Mouse (Mus musculus): ENCODE data around the gene Vps26a. TPM values are rescaled to one million over a fixed set of nuclear protein-coding genes. Genes with fewer than 3 reads are reported as not detected.
"Not testable (repeated sequence)": the region's sequence is repeated elsewhere in the genome, so short reads cannot be mapped to it uniquely, and the experiment has no call there.

The Vps26a gene
- total and polyA plus RNA-seq, 2 experiments from 2014 or later: 21.6 to 45.7 TPM

DNA sequence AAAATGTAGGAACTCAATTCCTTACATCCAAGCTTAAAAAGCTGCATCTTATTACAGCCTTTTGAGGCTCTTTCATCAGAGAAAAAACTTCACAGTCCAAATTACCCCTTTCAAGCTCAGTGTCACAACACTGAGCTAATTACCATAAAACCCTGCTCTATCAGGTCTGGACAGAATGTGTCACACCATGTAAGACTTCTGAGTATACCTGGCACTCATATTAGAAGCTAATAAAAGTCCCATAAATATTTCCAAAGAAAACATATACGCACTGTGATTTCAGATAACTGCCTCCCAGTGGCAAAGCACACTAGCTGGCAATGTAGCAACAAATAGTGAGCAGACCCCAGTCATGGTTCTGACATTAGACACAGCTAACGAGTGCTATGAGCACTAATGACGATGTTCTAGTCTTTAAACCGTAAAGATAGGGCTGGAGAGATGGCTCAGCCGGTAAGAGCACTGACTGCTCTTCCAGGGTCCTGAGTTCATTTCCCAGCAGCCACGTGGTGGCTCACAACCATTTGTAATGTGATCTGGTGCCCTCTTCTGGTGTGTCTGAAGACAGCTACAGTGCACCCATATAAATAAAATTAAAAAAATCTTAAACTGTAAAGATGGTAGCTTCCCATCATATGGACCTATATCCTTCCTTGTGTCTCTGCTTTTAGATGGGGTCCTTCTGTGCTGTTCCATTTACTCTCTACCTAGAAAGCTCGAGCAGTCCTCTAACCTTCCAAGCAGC is 5.3 kb downstream of the Vps26a start:
- no peak for TF ChIP-seq CTCF (IDR thresholded peaks at IDR 0.05; ENCODE audit: low read depth)
- Histone ChIP-seq H3K9me3 (ENCODE audit: low read length) (no peaks in the 10 kb centered on the region), H3K9ac (replicated peaks; ENCODE audit: low read length) (no peak overlapping the region), H3K36me3 (ENCODE audit: insufficient read depth, low read length) (peaks cover 5% of the 10 kb centered on the region), H3K4me1 (ENCODE audit: insufficient read depth, low read length) (0 out of 2 replicates have a peak, but pooled peaks cover 5% of the 10 kb centered on the region), H3K4me2 (ENCODE audit: low read depth, low read length) (no peak overlapping the region), H3K4me3 (ENCODE audit: low read length) (no peak overlapping the region), H3K27me3 (ENCODE audit: insufficient read depth, low read length) (no peaks in the 10 kb centered on the region), H3K27ac (no peak overlapping the region)
- WGBS: 71% methylated on average over 7 of the region's 7 CpGs
- ATAC-seq (no peak), DNase-seq (ENCODE audit: low spot score) (no peak)

GRCm38 (mm10) chr10:62476980-62477379 is 9.6 kb downstream of the Vps26a start:
- no peak for TF ChIP-seq CTCF (IDR thresholded peaks at IDR 0.05; ENCODE audit: low read depth)
- Histone ChIP-seq H3K4me3 (ENCODE audit: low read length) (no peak overlapping the region), H3K27ac (no peak overlapping the region), H3K4me2 (ENCODE audit: low read depth, low read length) (no peak overlapping the region), H3K27me3 (ENCODE audit: insufficient read depth, low read length) (no peaks in the 10 kb centered on the region), H3K9me3 (ENCODE audit: low read length) (no peaks in the 10 kb centered on the region), H3K9ac (replicated peaks; ENCODE audit: low read length) (no peak overlapping the region), H3K4me1 (ENCODE audit: insufficient read depth, low read length) (no peaks in the 10 kb centered on the region), H3K36me3 (ENCODE audit: insufficient read depth, low read length) (peaks cover 5% of the 10 kb centered on the region)
- WGBS: 66% methylated on average over 2 of the region's 2 CpGs
- DNase-seq (ENCODE audit: low spot score): no peak
- no peak for ATAC-seq

DNA sequence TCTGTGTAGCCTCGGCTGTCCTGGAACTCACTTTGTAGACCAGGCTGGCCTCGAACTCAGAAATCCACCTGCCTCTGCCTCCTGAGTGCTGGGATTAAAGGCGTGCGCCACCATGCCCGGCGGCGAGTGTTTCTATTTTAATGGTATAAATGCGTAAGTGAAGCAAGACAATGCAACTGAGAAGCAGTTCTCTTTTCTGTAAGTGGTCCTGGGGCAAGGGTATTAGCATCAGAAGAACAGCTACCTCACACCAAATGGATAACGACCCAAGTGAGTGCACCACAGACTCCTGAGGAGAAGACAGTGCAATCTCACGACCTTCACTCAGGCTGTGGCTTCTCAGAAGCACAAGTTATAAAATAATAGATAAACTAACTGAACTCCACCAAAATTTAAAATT is 11.7 kb downstream of the Vps26a start:
- DNase-seq (ENCODE audit: low spot score) (no peak), ATAC-seq (no peak)
- H3K4me3 ChIP-seq (ENCODE audit: low read length): no peak overlapping the region
- no peak overlapping the region for H3K9ac ChIP-seq (replicated peaks; ENCODE audit: low read length)
- no peaks in the 10 kb centered on the region for H3K4me1 ChIP-seq (ENCODE audit: insufficient read depth, low read length)
- H3K27ac ChIP-seq: no peak overlapping the region
- no peak overlapping the region for H3K4me2 ChIP-seq (ENCODE audit: low read depth, low read length)
- H3K36me3 ChIP-seq (ENCODE audit: insufficient read depth, low read length): peaks cover 5% of the 10 kb centered on the region
- no peak for TF ChIP-seq CTCF (IDR thresholded peaks at IDR 0.05; ENCODE audit: low read depth)
- H3K9me3 ChIP-seq (ENCODE audit: low read length): no peaks in the 10 kb centered on the region
- 93% methylated on average over 10 of the region's 10 CpGs for WGBS
- no peaks in the 10 kb centered on the region for H3K27me3 ChIP-seq (ENCODE audit: insufficient read depth, low read length)

DNA sequence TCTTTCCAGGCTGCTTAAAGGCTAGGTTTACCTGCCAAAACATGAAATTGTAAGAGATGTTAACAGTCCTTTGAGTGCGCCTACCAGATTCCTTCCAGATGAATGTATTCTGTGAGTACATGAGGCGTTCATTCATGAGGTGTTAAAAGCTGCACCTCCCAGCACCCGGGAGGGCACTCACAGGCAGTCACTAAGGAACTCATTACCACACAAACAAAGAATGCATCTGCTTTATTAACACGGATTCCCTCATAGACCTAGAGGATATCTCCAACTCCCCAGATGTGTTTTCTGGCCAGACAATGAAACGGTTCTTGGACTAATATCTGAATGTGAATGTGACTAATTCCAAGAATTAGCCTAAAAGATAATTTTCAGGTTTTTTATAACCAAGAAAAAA is 15.5 kb downstream of the Vps26a start:
- TF ChIP-seq CTCF (IDR thresholded peaks at IDR 0.05; ENCODE audit: low read depth): no peak
- no peak for ATAC-seq
- H3K4me3 ChIP-seq (ENCODE audit: low read length): no peak overlapping the region
- no peaks in the 10 kb centered on the region for H3K9me3 ChIP-seq (ENCODE audit: low read length)
- no peak overlapping the region for H3K9ac ChIP-seq (replicated peaks; ENCODE audit: low read length)
- H3K36me3 ChIP-seq (ENCODE audit: insufficient read depth, low read length): no peaks in the 10 kb centered on the region
- no peak overlapping the region for H3K4me2 ChIP-seq (ENCODE audit: low read depth, low read length)
- no peaks in the 10 kb centered on the region for H3K4me1 ChIP-seq (ENCODE audit: insufficient read depth, low read length)
- no peaks in the 10 kb centered on the region for H3K27me3 ChIP-seq (ENCODE audit: insufficient read depth, low read length)
- H3K27ac ChIP-seq: no peak overlapping the region
- DNase-seq (ENCODE audit: low spot score): no peak
- 55% methylated on average over 5 of the region's 5 CpGs for WGBS

GRCm38 (mm10) chr10:62469736-62470135 is 16.9 kb downstream of the Vps26a start:
- Histone ChIP-seq H3K27ac (no peak overlapping the region), H3K9me3 (ENCODE audit: low read length) (no peaks in the 10 kb centered on the region), H3K4me1 (ENCODE audit: insufficient read depth, low read length) (no peaks in the 10 kb centered on the region), H3K27me3 (ENCODE audit: insufficient read depth, low read length) (no peaks in the 10 kb centered on the region), H3K36me3 (ENCODE audit: insufficient read depth, low read length) (no peaks in the 10 kb centered on the region), H3K4me2 (ENCODE audit: low read depth, low read length) (no peak overlapping the region), H3K4me3 (ENCODE audit: low read length) (no peak overlapping the region), H3K9ac (replicated peaks; ENCODE audit: low read length) (no peak overlapping the region)
- ATAC-seq (no peak), DNase-seq (ENCODE audit: low spot score) (no peak)
- WGBS: 95% methylated on average over 4 of the region's 4 CpGs
- no peak for TF ChIP-seq CTCF (IDR thresholded peaks at IDR 0.05; ENCODE audit: low read depth)

- Histone ChIP-seq H3K9ac (replicated peaks; ENCODE audit: low read length) (no peak overlapping the region), H3K4me2 (ENCODE audit: low read depth, low read length) (no peak overlapping the region), H3K27me3 (ENCODE audit: insufficient read depth, low read length) (no peaks in the 10 kb centered on the region), H3K4me1 (ENCODE audit: insufficient read depth, low read length) (no peaks in the 10 kb centered on the region), H3K9me3 (ENCODE audit: low read length) (no peaks in the 10 kb centered on the region), H3K36me3 (ENCODE audit: insufficient read depth, low read length) (peaks cover 28% of the 10 kb centered on the region), H3K27ac (no peak overlapping the region), H3K4me3 (ENCODE audit: low read length) (no peak overlapping the region)
- TF ChIP-seq CTCF (IDR thresholded peaks at IDR 0.05; ENCODE audit: low read depth): no peak
- DNase-seq (ENCODE audit: low spot score) (no peak), ATAC-seq (no peak)
Observed at GRCm38 (mm10) chr10:62461321-62461720, 25.3 kb downstream of the Vps26a start.

- not testable (repeated sequence) for H3K9ac ChIP-seq (replicated peaks; ENCODE audit: low read length); ATAC-seq; H3K9me3 ChIP-seq (ENCODE audit: low read length); H3K4me1 ChIP-seq (ENCODE audit: insufficient read depth, low read length); H3K4me3 ChIP-seq (ENCODE audit: low read length); H3K4me2 ChIP-seq (ENCODE audit: low read depth, low read length); H3K27ac ChIP-seq; H3K36me3 ChIP-seq (ENCODE audit: insufficient read depth, low read length); DNase-seq (ENCODE audit: low spot score); H3K27me3 ChIP-seq (ENCODE audit: insufficient read depth, low read length)
- 76% methylated on average over 11 of the region's 11 CpGs for WGBS
Observed at GRCm38 (mm10) chr10:62452001-62452400, 34.6 kb downstream of the Vps26a start.

Data from hindbrain, postnatal 0 days (tissue).